Mouse (Mus musculus): Measurements from ENCODE around the gene Rassf8. TPM values are rescaled to one million over a fixed set of nuclear protein-coding genes. Genes with fewer than 3 reads are reported as not detected.
A peak's percentile ranks its signal among the peaks of the same experiment; 100 is the strongest.

Gene Rassf8
- polyA plus RNA-seq, 1 experiment from 2014 or later: 2.4 TPM

GRCm38 (mm10) chr6:145815200-145815599, 68.7 kb downstream of the Rassf8 start:
- Histone ChIP-seq H3K9ac (ENCODE audit: low read length) (no peak overlapping the region), H3K27ac (ENCODE audit: low read depth, low read length) (no peak overlapping the region), H3K9me3 (replicated peaks; ENCODE audit: control insufficient read depth, low read length) (no peaks in the 10 kb centered on the region), H3K4me3 (ENCODE audit: low read depth, low read length) (no peak overlapping the region), H3K36me3 (ENCODE audit: control insufficient read depth, insufficient read depth, low read length) (no peaks in the 10 kb centered on the region), H3K4me2 (ENCODE audit: low read length) (no peak overlapping the region), H3K27me3 (replicated peaks; ENCODE audit: control insufficient read depth, insufficient read depth, low read length) (no peaks in the 10 kb centered on the region), H3K4me1 (ENCODE audit: control insufficient read depth, insufficient read depth, low read length) (no peaks in the 10 kb centered on the region)
- 38% methylated on average over 15 of the region's 15 CpGs for WGBS
- no peak for DNase-seq (ENCODE audit: low spot score)
- ATAC-seq: no peak

- Histone ChIP-seq H3K4me1 (ENCODE audit: control insufficient read depth, insufficient read depth, low read length) (no peaks in the 10 kb centered on the region), H3K36me3 (ENCODE audit: control insufficient read depth, insufficient read depth, low read length) (no peaks in the 10 kb centered on the region), H3K9ac (ENCODE audit: low read length) (no peak overlapping the region), H3K4me3 (ENCODE audit: low read depth, low read length) (no peak overlapping the region), H3K27ac (ENCODE audit: low read depth, low read length) (no peak overlapping the region), H3K27me3 (replicated peaks; ENCODE audit: control insufficient read depth, insufficient read depth, low read length) (no peaks in the 10 kb centered on the region), H3K4me2 (ENCODE audit: low read length) (no peak overlapping the region), H3K9me3 (replicated peaks; ENCODE audit: control insufficient read depth, low read length) (no peaks in the 10 kb centered on the region)
- no peak for ATAC-seq
- no peak for DNase-seq (ENCODE audit: low spot score)
- 87% methylated on average over 9 of the region's 9 CpGs for WGBS
Measured at GRCm38 (mm10) chr6:145819151-145819550, 72.6 kb downstream of the Rassf8 start.

- Histone ChIP-seq H3K27me3 (replicated peaks; ENCODE audit: control insufficient read depth, insufficient read depth, low read length) (no peaks in the 10 kb centered on the region), H3K4me1 (ENCODE audit: control insufficient read depth, insufficient read depth, low read length) (no peaks in the 10 kb centered on the region), H3K4me3 (ENCODE audit: low read depth, low read length) (no peak overlapping the region), H3K9me3 (replicated peaks; ENCODE audit: control insufficient read depth, low read length) (no peaks in the 10 kb centered on the region), H3K27ac (ENCODE audit: low read depth, low read length) (no peak overlapping the region), H3K36me3 (ENCODE audit: control insufficient read depth, insufficient read depth, low read length) (no peaks in the 10 kb centered on the region), H3K9ac (ENCODE audit: low read length) (no peak overlapping the region), H3K4me2 (ENCODE audit: low read length) (no peak overlapping the region)
- DNase-seq (ENCODE audit: low spot score) (no peak), ATAC-seq (no peak)
- WGBS: 84% methylated on average over 5 of the region's 5 CpGs
Measured at GRCm38 (mm10) chr6:145822218-145822617, 75.7 kb downstream of the Rassf8 start.

- no peaks in the 10 kb centered on the region for H3K4me1 ChIP-seq (ENCODE audit: control insufficient read depth, insufficient read depth, low read length)
- H3K27me3 ChIP-seq (replicated peaks; ENCODE audit: control insufficient read depth, insufficient read depth, low read length): no peaks in the 10 kb centered on the region
- ATAC-seq (0 out of 2 replicates have a peak, but pooled peaks have one; percentile 34), DNase-seq (ENCODE audit: low spot score) (no peak)
- no peak overlapping the region for H3K4me2 ChIP-seq (ENCODE audit: low read length)
- H3K9ac ChIP-seq (ENCODE audit: low read length): no peak overlapping the region
- H3K27ac ChIP-seq (ENCODE audit: low read depth, low read length): no peak overlapping the region
- 35% methylated on average over 6 of the region's 6 CpGs for WGBS
- no peaks in the 10 kb centered on the region for H3K36me3 ChIP-seq (ENCODE audit: control insufficient read depth, insufficient read depth, low read length)
- no peaks in the 10 kb centered on the region for H3K9me3 ChIP-seq (replicated peaks; ENCODE audit: control insufficient read depth, low read length)
- no peak overlapping the region for H3K4me3 ChIP-seq (ENCODE audit: low read depth, low read length)
Measured at GRCm38 (mm10) chr6:145823103-145823502, 76.6 kb downstream of the Rassf8 start.

GRCm38 (mm10) chr6:145823588-145824234, 77.2 kb downstream of the Rassf8 start:
- ATAC-seq: no peak
- Histone ChIP-seq H3K4me2 (ENCODE audit: low read length) (no peak overlapping the region), H3K4me3 (ENCODE audit: low read depth, low read length) (no peak overlapping the region), H3K27me3 (replicated peaks; ENCODE audit: control insufficient read depth, insufficient read depth, low read length) (no peaks in the 10 kb centered on the region), H3K4me1 (ENCODE audit: control insufficient read depth, insufficient read depth, low read length) (no peaks in the 10 kb centered on the region), H3K27ac (ENCODE audit: low read depth, low read length) (no peak overlapping the region), H3K9me3 (replicated peaks; ENCODE audit: control insufficient read depth, low read length) (no peaks in the 10 kb centered on the region), H3K9ac (ENCODE audit: low read length) (no peak overlapping the region), H3K36me3 (ENCODE audit: control insufficient read depth, insufficient read depth, low read length) (no peaks in the 10 kb centered on the region)
- DNase-seq (ENCODE audit: low spot score): peak; percentile 68
- WGBS: 69% methylated on average over 5 of the region's 5 CpGs

- no peaks in the 10 kb centered on the region for H3K4me1 ChIP-seq (ENCODE audit: control insufficient read depth, insufficient read depth, low read length)
- no peaks in the 10 kb centered on the region for H3K36me3 ChIP-seq (ENCODE audit: control insufficient read depth, insufficient read depth, low read length)
- no peaks in the 10 kb centered on the region for H3K27me3 ChIP-seq (replicated peaks; ENCODE audit: control insufficient read depth, insufficient read depth, low read length)
- ATAC-seq (no peak), DNase-seq (ENCODE audit: low spot score) (no peak)
- H3K27ac ChIP-seq (ENCODE audit: low read depth, low read length): no peak overlapping the region
- H3K4me3 ChIP-seq (ENCODE audit: low read depth, low read length): no peak overlapping the region
- H3K4me2 ChIP-seq (ENCODE audit: low read length): no peak overlapping the region
- WGBS: 91% methylated on average over 4 of the region's 4 CpGs
- H3K9ac ChIP-seq (ENCODE audit: low read length): no peak overlapping the region
- no peaks in the 10 kb centered on the region for H3K9me3 ChIP-seq (replicated peaks; ENCODE audit: control insufficient read depth, low read length)
Measured at GRCm38 (mm10) chr6:145826305-145826704, 79.8 kb downstream of the Rassf8 start.

GRCm38 (mm10) chr6:145829062-145829835, 82.7 kb downstream of the Rassf8 start:
- Histone ChIP-seq H3K4me2 (ENCODE audit: low read length) (no peak overlapping the region), H3K27ac (ENCODE audit: low read depth, low read length) (no peak overlapping the region), H3K4me3 (ENCODE audit: low read depth, low read length) (no peak overlapping the region), H3K36me3 (ENCODE audit: control insufficient read depth, insufficient read depth, low read length) (no peaks in the 10 kb centered on the region), H3K9ac (ENCODE audit: low read length) (no peak overlapping the region), H3K4me1 (ENCODE audit: control insufficient read depth, insufficient read depth, low read length) (no peaks in the 10 kb centered on the region), H3K9me3 (replicated peaks; ENCODE audit: control insufficient read depth, low read length) (no peaks in the 10 kb centered on the region), H3K27me3 (replicated peaks; ENCODE audit: control insufficient read depth, insufficient read depth, low read length) (no peaks in the 10 kb centered on the region)
- 91% methylated on average over 16 of the region's 16 CpGs for WGBS
- ATAC-seq (no peak), DNase-seq (ENCODE audit: low spot score) (no peak)

- 15% methylated on average over 8 of the region's 8 CpGs for WGBS
- no peak overlapping the region for H3K9ac ChIP-seq (ENCODE audit: low read length)
- no peak overlapping the region; the same call in 1 of the 2 replicates for H3K4me2 ChIP-seq (ENCODE audit: low read length)
- H3K36me3 ChIP-seq (ENCODE audit: control insufficient read depth, insufficient read depth, low read length): no peaks in the 10 kb centered on the region
- no peak overlapping the region for H3K27ac ChIP-seq (ENCODE audit: low read depth, low read length)
- ATAC-seq (peak; percentile 78), DNase-seq (ENCODE audit: low spot score) (peak; percentile 88)
- no peaks in the 10 kb centered on the region for H3K27me3 ChIP-seq (replicated peaks; ENCODE audit: control insufficient read depth, insufficient read depth, low read length)
- no peaks in the 10 kb centered on the region for H3K4me1 ChIP-seq (ENCODE audit: control insufficient read depth, insufficient read depth, low read length)
- no peaks in the 10 kb centered on the region for H3K9me3 ChIP-seq (replicated peaks; ENCODE audit: control insufficient read depth, low read length)
- no peak overlapping the region for H3K4me3 ChIP-seq (ENCODE audit: low read depth, low read length)
Measured at GRCm38 (mm10) chr6:145830117-145830516, 83.6 kb downstream of the Rassf8 start.

- no peak overlapping the region for H3K9ac ChIP-seq (ENCODE audit: low read length)
- no peaks in the 10 kb centered on the region for H3K4me1 ChIP-seq (ENCODE audit: control insufficient read depth, insufficient read depth, low read length)
- no peaks in the 10 kb centered on the region for H3K9me3 ChIP-seq (replicated peaks; ENCODE audit: control insufficient read depth, low read length)
- WGBS: 57% methylated on average over 9 of the region's 9 CpGs
- H3K4me2 ChIP-seq (ENCODE audit: low read length): no peak overlapping the region; the same call in 1 of the 2 replicates
- no peaks in the 10 kb centered on the region for H3K27me3 ChIP-seq (replicated peaks; ENCODE audit: control insufficient read depth, insufficient read depth, low read length)
- peak; percentile 80 for DNase-seq (ENCODE audit: low spot score)
- no peak overlapping the region for H3K27ac ChIP-seq (ENCODE audit: low read depth, low read length)
- H3K4me3 ChIP-seq (ENCODE audit: low read depth, low read length): no peak overlapping the region
- no peaks in the 10 kb centered on the region for H3K36me3 ChIP-seq (ENCODE audit: control insufficient read depth, insufficient read depth, low read length)
- peak; percentile 62 for ATAC-seq
Measured at GRCm38 (mm10) chr6:145830617-145831016, 84.1 kb downstream of the Rassf8 start.
